Mouse (Mus musculus) frontal cortex, postnatal 25 days (tissue): Measurements from ENCODE around the gene Prex1.
A peak's percentile ranks its signal among the peaks of the same experiment; 100 is the strongest.
"Not testable (repeated sequence)": the region's sequence is repeated elsewhere in the genome, so short reads cannot be mapped to it uniquely, and the experiment has no call there.

Experiments used
- DNase-seq, 2 experiments: peaks; one replicate each; pipeline ENCODE4 v3.0.0; 2022; ENCODE audit warnings: low spot score in 2 of 2

The Prex1 gene

GRCm38 (mm10) chr2:166713690-166714426 lies at the start of gene Prex1:
Gene Prex1, minus strand, starts transcription at chr2:166713832.
- peak; percentile 82 to 91 for DNase-seq

DNA sequence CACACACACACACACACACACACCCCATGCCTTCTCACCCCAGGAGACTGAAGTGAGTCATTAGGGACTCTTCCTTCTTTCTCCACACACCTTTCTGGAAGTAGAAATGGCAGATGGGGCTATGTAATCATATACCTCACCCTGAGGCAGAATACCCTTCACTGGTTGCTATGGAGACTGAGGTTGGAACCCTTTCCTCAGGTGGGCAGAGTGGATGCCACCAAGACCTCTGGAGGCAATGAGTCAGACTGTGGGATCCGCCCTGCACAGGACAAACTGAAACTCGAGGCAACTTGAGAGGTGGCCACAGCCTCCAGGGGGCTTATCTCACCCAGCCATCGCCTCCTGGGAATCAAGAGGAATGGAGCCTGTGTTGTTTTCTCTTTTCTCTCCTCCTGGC lies 44.3 kb upstream of the Prex1 start:
- no peak for DNase-seq

DNA sequence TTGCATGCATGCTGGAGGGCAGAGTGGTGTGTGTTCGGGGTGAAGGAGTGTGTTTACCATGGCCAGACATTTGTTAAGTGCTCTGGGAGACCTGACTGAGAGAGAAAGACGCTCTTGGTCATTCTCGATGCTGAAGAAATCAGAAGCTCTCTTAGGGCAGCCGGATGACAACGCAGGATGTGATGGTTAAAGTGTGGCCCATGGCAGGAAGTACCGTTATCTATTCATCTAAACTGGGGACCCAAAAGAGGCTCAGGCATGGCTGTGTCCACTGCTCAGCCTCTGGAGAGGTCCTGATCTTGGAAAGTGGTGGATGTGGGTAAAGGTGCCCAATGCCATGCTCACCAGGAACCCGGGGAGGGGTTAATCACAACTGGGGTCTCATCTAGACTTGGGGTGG lies 41.1 kb upstream of the Prex1 start:
- no peak for DNase-seq

DNA sequence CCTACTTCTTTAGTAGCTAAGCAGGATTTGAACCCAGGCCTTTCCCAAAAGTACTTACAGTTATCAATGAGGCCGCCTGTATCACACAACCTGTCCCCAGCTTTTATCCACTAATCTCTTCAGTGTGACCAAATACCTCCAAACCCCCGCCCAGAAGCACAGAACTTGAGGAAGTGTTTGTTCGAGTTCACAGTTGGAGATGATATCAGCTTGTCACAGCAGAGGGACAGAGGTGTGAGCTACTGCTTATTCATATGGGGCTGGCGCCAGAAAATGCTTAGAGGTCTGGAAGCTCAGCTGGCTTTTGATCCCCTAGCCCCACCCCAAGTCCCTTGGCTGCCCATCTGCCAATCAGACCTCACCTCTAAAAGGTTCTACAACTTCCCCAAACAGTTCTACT lies 40.6 kb upstream of the Prex1 start:
- DNase-seq, result no peak

GRCm38 (mm10) chr2:166750620-166751191 lies 37.1 kb upstream of the Prex1 start:
- no peak for DNase-seq

DNA sequence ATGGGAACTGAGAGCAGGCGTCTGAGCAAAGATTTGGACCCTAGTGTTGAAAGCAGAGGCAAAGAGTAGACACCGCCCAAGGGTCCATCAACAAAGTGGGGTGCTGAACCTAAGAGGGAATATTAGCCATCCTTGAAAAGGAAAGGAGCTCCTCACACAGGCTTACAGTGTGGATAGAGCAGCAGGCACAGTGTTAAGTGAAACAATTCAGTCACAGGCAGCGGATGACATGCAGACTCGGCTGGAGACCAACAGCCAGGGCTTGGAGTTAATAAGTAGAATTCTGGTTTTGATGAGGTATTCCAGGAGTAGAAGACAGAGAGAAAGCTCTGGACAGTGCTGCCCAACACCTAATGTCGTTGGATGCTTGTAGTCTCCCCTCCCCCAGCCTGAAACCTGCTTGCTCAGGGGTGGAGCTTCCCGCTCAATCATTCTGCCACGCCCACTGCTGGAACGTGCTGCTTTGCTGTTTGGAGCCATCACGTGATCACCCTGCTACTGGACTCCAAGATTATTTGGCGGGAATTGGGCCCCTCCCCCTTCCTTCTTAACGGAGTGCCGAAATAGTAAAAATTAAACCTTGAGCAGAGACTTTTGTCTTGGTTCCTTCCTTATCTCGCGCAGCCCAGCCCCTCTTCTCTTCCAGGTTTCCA lies 32.8 kb upstream of the Prex1 start:
- not testable (repeated sequence) for DNase-seq

DNA sequence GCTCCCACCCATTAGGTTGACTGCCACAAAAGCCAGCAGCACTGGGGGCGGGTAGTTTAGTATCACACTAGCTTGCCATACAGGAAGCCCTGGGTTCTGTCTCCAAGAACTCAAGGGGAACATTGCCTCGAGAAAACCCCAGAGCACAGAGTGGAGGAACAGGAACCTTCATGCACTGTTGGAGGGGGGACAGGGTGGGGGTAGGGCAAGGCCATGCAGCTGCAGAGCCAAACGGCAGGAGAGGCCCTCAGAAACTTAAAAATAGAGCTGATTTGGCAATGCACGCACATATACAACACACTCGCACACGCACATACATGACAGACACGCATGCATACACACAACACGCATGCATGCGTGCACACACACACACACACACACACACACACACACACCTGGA lies 32.2 kb upstream of the Prex1 start:
- no peak for DNase-seq

GRCm38 (mm10) chr2:166744433-166744832 lies 30.8 kb upstream of the Prex1 start:
- no peak for DNase-seq

- no peak for DNase-seq
Measured at GRCm38 (mm10) chr2:166743504-166743903, 29.9 kb upstream of the Prex1 start.

GRCm38 (mm10) chr2:166741445-166741844 lies 27.8 kb upstream of the Prex1 start:
- DNase-seq, result no peak

DNA sequence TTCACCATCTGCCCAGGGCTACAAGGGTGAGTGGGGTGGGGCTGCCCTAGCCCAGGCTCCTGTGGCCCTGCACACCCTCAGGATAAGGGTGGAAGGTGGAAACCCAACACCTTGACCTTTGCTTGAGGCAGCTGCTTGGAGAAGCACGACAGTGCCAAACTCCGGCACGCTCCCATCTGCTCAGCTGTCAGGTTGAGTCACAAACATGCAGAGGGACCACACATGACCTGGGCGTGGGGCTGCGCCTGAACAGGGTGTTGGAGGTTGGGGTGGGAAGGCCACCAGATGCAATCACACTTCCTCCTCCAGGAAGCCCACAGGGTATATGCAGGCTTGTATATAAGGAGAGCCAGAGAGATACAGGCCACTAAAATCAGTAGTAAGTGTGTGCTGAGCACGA lies 26.8 kb upstream of the Prex1 start:
- no peak for DNase-seq

GRCm38 (mm10) chr2:166737307-166737706 lies 23.7 kb upstream of the Prex1 start:
- DNase-seq, result no peak

DNA sequence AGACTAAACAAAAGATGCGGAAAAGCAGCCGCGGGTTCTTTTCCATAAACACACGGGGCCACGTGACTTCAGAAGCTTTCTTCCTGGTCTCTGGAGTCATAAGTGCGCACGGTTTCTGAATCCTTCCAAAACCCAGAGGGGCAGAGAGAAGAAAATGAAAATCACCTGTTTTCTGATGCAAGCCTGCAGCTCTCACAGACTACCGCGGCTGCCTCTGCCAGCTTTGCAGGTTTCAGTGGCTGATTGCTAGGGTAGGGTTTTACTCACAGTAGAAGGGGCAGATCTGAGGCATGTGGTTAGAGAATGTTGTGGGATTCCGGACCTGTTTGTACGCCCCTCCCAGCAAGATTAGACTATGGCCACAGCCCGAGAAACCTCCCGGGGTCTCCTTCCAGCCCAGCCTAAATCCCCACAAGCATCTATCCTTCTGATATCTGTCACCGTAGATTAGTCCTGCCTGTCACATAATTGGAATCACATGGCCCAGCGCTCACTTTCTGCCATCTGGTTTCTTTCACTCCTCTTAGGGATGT lies 21.9 kb upstream of the Prex1 start:
- DNase-seq, result no peak

DNA sequence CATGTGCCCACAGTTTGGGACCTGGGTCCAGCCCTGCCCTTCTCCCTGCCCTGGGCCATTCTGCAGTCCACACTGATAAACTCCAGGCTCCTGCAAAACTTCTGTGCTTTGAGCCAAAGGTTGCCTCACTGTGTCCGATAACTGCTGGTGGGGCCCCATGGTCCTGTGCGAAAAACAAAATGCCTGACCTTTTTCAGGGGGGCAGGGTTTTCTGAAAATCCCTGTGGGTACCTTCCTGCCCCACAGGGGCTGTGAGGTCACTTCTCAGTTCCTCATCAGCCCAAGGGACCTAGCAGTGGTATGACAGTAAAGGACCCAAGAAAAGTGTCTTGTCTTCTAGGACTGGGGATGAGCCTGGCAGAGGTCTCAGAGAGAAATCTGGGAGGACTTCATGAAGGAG lies 19.2 kb upstream of the Prex1 start:
- no peak for DNase-seq

GRCm38 (mm10) chr2:166732146-166732545 lies 18.5 kb upstream of the Prex1 start:
- DNase-seq, result no peak

DNA sequence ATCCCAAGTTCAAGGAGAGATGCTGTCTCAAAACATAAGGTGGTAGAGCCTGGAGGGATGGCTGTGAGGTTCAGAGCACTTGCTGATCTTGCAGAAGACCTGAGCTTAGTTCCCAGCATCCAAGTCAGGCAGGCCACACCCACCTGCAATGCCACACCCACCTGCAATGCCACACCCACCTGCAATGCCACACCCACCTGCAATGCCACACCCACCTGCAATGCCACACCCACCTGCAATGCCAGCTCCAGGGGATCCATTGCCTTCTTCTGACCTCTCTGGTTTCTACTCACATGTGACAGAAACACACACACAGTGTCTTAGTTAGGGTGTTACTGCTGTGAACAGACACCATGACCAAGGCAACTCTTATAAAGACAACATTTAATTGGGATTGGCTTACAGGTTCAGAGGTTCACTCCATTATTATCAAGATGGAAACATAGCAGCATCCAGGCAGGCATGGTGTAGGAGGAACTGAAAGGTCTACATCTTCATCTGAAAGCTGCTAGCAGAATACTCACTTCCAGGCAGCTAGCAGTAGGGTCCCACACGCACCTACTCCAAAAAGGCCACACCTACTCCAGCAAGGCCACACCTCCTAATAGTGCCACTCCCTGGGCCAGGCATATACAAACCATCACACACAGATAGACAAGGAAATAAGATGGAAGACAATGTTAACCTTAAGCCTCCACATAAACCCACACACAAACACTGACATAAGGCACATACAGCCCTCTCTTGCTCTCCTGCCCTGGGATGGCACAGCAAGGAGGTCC lies 17.7 kb upstream of the Prex1 start:
- not testable (repeated sequence) for DNase-seq

- no peak for DNase-seq
Measured at GRCm38 (mm10) chr2:166730567-166730915, 16.9 kb upstream of the Prex1 start.

DNA sequence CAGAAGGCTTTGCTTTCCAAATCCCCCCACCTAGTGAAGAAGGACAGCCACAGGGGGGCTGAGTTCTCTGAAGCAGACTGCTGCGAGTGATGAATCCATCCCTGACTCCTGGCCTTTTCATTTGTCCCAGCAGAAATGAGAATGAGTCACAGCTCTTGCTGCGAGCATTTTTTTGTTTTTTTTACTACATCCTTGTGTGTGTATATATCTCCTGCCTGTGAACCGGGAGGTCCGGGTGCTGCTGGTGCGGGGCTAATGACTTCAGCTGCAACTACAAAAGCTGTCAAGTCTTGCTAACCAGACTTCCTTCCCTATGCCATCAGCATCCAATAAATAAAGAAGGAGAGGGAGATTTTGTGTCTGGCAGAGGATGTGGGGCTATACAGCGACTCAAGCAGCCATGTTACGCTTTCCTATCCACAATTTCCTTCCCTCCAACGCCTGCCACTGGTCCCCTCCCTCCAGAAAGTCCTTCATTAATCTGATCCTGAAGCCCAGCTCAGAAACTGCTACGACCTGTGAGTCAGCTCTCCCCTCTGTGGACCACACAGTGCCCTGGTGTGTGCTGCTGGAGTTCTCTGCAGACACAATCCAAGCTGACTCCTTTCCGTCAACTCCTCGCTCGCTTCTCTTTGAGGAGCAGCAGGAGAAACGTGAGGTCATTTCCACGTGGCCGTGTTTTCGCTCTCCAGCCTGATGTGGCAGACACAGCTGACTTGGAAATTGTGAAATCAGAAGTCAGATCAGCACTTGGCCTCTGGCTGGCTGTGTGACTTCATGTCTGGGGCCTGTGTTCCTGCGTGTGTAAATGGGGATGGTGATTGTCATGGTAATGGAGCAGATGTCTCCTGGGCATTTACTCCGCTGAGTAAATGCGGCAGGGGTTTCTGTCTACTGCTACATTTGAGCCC lies 16.3 kb upstream of the Prex1 start:
- no peak for DNase-seq

DNA sequence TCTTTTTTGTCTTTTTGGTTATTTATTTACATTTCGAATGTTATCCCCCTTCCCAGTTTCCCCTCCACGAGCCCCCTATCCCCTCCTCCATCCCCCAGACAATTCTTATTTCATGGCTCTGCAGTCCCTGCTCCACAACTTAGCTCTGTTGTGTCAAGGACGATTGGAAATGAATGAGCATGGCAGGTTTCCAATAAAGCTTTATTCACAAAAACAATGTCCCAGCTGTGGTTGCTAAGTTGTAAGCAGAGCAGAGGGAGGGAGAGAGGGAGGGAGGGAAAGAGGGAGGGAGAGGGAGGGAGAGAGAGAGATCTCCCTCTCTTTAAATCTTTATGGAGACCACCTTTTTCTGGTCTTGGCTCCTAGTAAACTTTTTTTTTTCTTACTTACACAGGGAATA lies 15.4 kb upstream of the Prex1 start:
- DNase-seq, result no peak

- no peak for DNase-seq
Measured at GRCm38 (mm10) chr2:166728261-166728680, 14.6 kb upstream of the Prex1 start.

DNA sequence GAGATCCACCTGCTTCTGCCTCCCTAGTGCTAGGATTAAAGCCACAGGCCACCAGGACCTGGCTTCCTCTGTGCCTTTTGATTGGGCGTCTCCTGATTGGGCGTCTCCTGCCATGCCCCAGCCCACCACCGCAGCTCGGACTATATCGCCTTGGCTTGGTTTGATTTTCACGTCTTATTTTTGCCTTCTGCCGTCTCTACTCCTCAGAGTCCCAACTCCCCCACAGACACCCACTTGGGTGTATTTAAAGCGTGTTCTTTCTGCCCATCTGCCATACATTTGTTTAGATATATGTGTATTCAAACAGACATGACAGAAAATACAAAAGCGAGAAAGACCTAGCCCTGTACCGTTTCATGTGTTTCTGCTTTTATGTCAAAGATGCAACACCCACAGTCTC lies 14.2 kb upstream of the Prex1 start:
- DNase-seq, result peak in 1 of 2 experiments; percentile 27
